Mouse (Mus musculus): ENCODE results near the gene Rexo5. TPM values are rescaled to one million over a fixed set of nuclear protein-coding genes. Genes with fewer than 3 reads are reported as not detected.
A peak's percentile ranks its signal among the peaks of the same experiment; 100 is the strongest.

Rexo5 gene
- polyA plus RNA-seq, 1 experiment from 2014 or later: 17.2 TPM

- no peak overlapping the region for H3K4me3 ChIP-seq (ENCODE audit: low read length)
- WGBS: 95% methylated on average over 1 of the region's 1 CpGs
- no peaks in the 10 kb centered on the region for H3K9me3 ChIP-seq (ENCODE audit: control insufficient read depth, low read length)
- no peak overlapping the region for H3K27ac ChIP-seq (ENCODE audit: low read length)
- ATAC-seq: no peak
- H3K4me1 ChIP-seq (ENCODE audit: control insufficient read depth, insufficient read depth, low read length): no peaks in the 10 kb centered on the region
- H3K27me3 ChIP-seq (replicated peaks; ENCODE audit: control insufficient read depth, insufficient read depth, low read length): no peaks in the 10 kb centered on the region
- 0 out of 2 replicates have a peak, but pooled peaks cover 7% of the 10 kb centered on the region for H3K36me3 ChIP-seq (ENCODE audit: control insufficient read depth, insufficient read depth, low read length)
- no peak overlapping the region for H3K4me2 ChIP-seq (ENCODE audit: low read depth, low read length)
- no peak overlapping the region for H3K9ac ChIP-seq (ENCODE audit: low read depth, low read length)
Measured at GRCm38 (mm10) chr7:119853186-119853585, 59.4 kb downstream of the Rexo5 start.

GRCm38 (mm10) chr7:119854362-119854761 is 60.6 kb downstream of the Rexo5 start:
- 95% methylated on average over 2 of the region's 2 CpGs for WGBS
- H3K4me1 ChIP-seq (ENCODE audit: control insufficient read depth, insufficient read depth, low read length): no peaks in the 10 kb centered on the region
- no peak overlapping the region for H3K4me2 ChIP-seq (ENCODE audit: low read depth, low read length)
- no peak overlapping the region for H3K27ac ChIP-seq (ENCODE audit: low read length)
- H3K36me3 ChIP-seq (ENCODE audit: control insufficient read depth, insufficient read depth, low read length): 0 out of 2 replicates have a peak, but pooled peaks cover 7% of the 10 kb centered on the region
- H3K4me3 ChIP-seq (ENCODE audit: low read length): no peak overlapping the region
- no peak overlapping the region for H3K9ac ChIP-seq (ENCODE audit: low read depth, low read length)
- ATAC-seq: no peak
- no peaks in the 10 kb centered on the region for H3K9me3 ChIP-seq (ENCODE audit: control insufficient read depth, low read length)
- H3K27me3 ChIP-seq (replicated peaks; ENCODE audit: control insufficient read depth, insufficient read depth, low read length): no peaks in the 10 kb centered on the region

GRCm38 (mm10) chr7:119855031-119855430 is 61.2 kb downstream of the Rexo5 start:
- Histone ChIP-seq H3K9me3 (ENCODE audit: control insufficient read depth, low read length) (no peaks in the 10 kb centered on the region), H3K36me3 (ENCODE audit: control insufficient read depth, insufficient read depth, low read length) (0 out of 2 replicates have a peak, but pooled peaks cover 7% of the 10 kb centered on the region), H3K4me1 (ENCODE audit: control insufficient read depth, insufficient read depth, low read length) (peaks cover 3% of the 10 kb centered on the region; the same call in 1 of the 2 replicates), H3K4me3 (ENCODE audit: low read length) (no peak overlapping the region), H3K27me3 (replicated peaks; ENCODE audit: control insufficient read depth, insufficient read depth, low read length) (no peaks in the 10 kb centered on the region), H3K9ac (ENCODE audit: low read depth, low read length) (no peak overlapping the region), H3K27ac (ENCODE audit: low read length) (no peak overlapping the region), H3K4me2 (ENCODE audit: low read depth, low read length) (no peak overlapping the region)
- no peak for ATAC-seq

- H3K4me3 ChIP-seq (ENCODE audit: low read length): no peak overlapping the region
- H3K4me1 ChIP-seq (ENCODE audit: control insufficient read depth, insufficient read depth, low read length): peaks cover 20% of the 10 kb centered on the region
- no peak for ATAC-seq
- no peaks in the 10 kb centered on the region for H3K27me3 ChIP-seq (replicated peaks; ENCODE audit: control insufficient read depth, insufficient read depth, low read length)
- 82% methylated on average over 6 of the region's 6 CpGs for WGBS
- no peak overlapping the region for H3K4me2 ChIP-seq (ENCODE audit: low read depth, low read length)
- H3K36me3 ChIP-seq (ENCODE audit: control insufficient read depth, insufficient read depth, low read length): 0 out of 2 replicates have a peak, but pooled peaks cover 5% of the 10 kb centered on the region
- H3K9me3 ChIP-seq (ENCODE audit: control insufficient read depth, low read length): no peaks in the 10 kb centered on the region
- H3K27ac ChIP-seq (ENCODE audit: low read length): no peak overlapping the region
- H3K9ac ChIP-seq (ENCODE audit: low read depth, low read length): no peak overlapping the region
Measured at GRCm38 (mm10) chr7:119859476-119859875, 65.7 kb downstream of the Rexo5 start.

GRCm38 (mm10) chr7:119860116-119860515 is 66.3 kb downstream of the Rexo5 start:
- Histone ChIP-seq H3K9me3 (ENCODE audit: control insufficient read depth, low read length) (no peaks in the 10 kb centered on the region), H3K9ac (ENCODE audit: low read depth, low read length) (no peak overlapping the region), H3K27me3 (replicated peaks; ENCODE audit: control insufficient read depth, insufficient read depth, low read length) (no peaks in the 10 kb centered on the region), H3K27ac (ENCODE audit: low read length) (no peak overlapping the region), H3K4me1 (ENCODE audit: control insufficient read depth, insufficient read depth, low read length) (peaks cover 20% of the 10 kb centered on the region), H3K4me3 (ENCODE audit: low read length) (no peak overlapping the region), H3K4me2 (ENCODE audit: low read depth, low read length) (no peak overlapping the region), H3K36me3 (ENCODE audit: control insufficient read depth, insufficient read depth, low read length) (0 out of 2 replicates have a peak, but pooled peaks cover 5% of the 10 kb centered on the region)
- ATAC-seq: peak; percentile 8; the same call in 1 of the 2 replicates
- 87% methylated on average over 3 of the region's 3 CpGs for WGBS

- Histone ChIP-seq H3K4me2 (ENCODE audit: low read depth, low read length) (no peak overlapping the region), H3K36me3 (ENCODE audit: control insufficient read depth, insufficient read depth, low read length) (0 out of 2 replicates have a peak, but pooled peaks cover 5% of the 10 kb centered on the region), H3K4me3 (ENCODE audit: low read length) (no peak overlapping the region), H3K4me1 (ENCODE audit: control insufficient read depth, insufficient read depth, low read length) (peaks cover 20% of the 10 kb centered on the region), H3K9me3 (ENCODE audit: control insufficient read depth, low read length) (no peaks in the 10 kb centered on the region), H3K27ac (ENCODE audit: low read length) (no peak overlapping the region), H3K9ac (ENCODE audit: low read depth, low read length) (no peak overlapping the region), H3K27me3 (replicated peaks; ENCODE audit: control insufficient read depth, insufficient read depth, low read length) (no peaks in the 10 kb centered on the region)
- peak; percentile 92 for ATAC-seq
- WGBS: 67% methylated on average over 2 of the region's 2 CpGs
Measured at GRCm38 (mm10) chr7:119860554-119860953, 66.7 kb downstream of the Rexo5 start.

- H3K4me3 ChIP-seq (ENCODE audit: low read length): no peak overlapping the region
- 0 out of 2 replicates have a peak overlapping the region, but pooled peaks have one; percentile 53 for H3K27ac ChIP-seq (ENCODE audit: low read length)
- H3K36me3 ChIP-seq (ENCODE audit: control insufficient read depth, insufficient read depth, low read length): 0 out of 2 replicates have a peak, but pooled peaks cover 5% of the 10 kb centered on the region
- H3K9me3 ChIP-seq (ENCODE audit: control insufficient read depth, low read length): no peaks in the 10 kb centered on the region
- no peak overlapping the region for H3K9ac ChIP-seq (ENCODE audit: low read depth, low read length)
- peak; percentile 69 for ATAC-seq
- H3K27me3 ChIP-seq (replicated peaks; ENCODE audit: control insufficient read depth, insufficient read depth, low read length): no peaks in the 10 kb centered on the region
- H3K4me2 ChIP-seq (ENCODE audit: low read depth, low read length): no peak overlapping the region
- peaks cover 20% of the 10 kb centered on the region for H3K4me1 ChIP-seq (ENCODE audit: control insufficient read depth, insufficient read depth, low read length)
Measured at GRCm38 (mm10) chr7:119860971-119861334, 67.1 kb downstream of the Rexo5 start.

GRCm38 (mm10) chr7:119861335-119862091 is 67.7 kb downstream of the Rexo5 start:
- no peak overlapping the region for H3K4me2 ChIP-seq (ENCODE audit: low read depth, low read length)
- H3K27ac ChIP-seq (ENCODE audit: low read length): peak overlapping the region; percentile 53
- ATAC-seq: peak; percentile 68
- H3K27me3 ChIP-seq (replicated peaks; ENCODE audit: control insufficient read depth, insufficient read depth, low read length): no peaks in the 10 kb centered on the region
- H3K36me3 ChIP-seq (ENCODE audit: control insufficient read depth, insufficient read depth, low read length): 0 out of 2 replicates have a peak, but pooled peaks cover 5% of the 10 kb centered on the region
- H3K4me1 ChIP-seq (ENCODE audit: control insufficient read depth, insufficient read depth, low read length): peaks cover 20% of the 10 kb centered on the region
- H3K9ac ChIP-seq (ENCODE audit: low read depth, low read length): peak overlapping the region; percentile 48
- no peaks in the 10 kb centered on the region for H3K9me3 ChIP-seq (ENCODE audit: control insufficient read depth, low read length)
- no peak overlapping the region for H3K4me3 ChIP-seq (ENCODE audit: low read length)
- WGBS: 33% methylated on average over 6 of the region's 6 CpGs

- Histone ChIP-seq H3K4me2 (ENCODE audit: low read depth, low read length) (no peak overlapping the region), H3K9me3 (ENCODE audit: control insufficient read depth, low read length) (no peaks in the 10 kb centered on the region), H3K36me3 (ENCODE audit: control insufficient read depth, insufficient read depth, low read length) (0 out of 2 replicates have a peak, but pooled peaks cover 5% of the 10 kb centered on the region), H3K4me3 (ENCODE audit: low read length) (no peak overlapping the region), H3K27me3 (replicated peaks; ENCODE audit: control insufficient read depth, insufficient read depth, low read length) (no peaks in the 10 kb centered on the region), H3K9ac (ENCODE audit: low read depth, low read length) (no peak overlapping the region), H3K27ac (ENCODE audit: low read length) (peak overlapping the region; percentile 53; the same call in 1 of the 2 replicates), H3K4me1 (ENCODE audit: control insufficient read depth, insufficient read depth, low read length) (peaks cover 20% of the 10 kb centered on the region)
- no peak for ATAC-seq
- 62% methylated on average over 1 of the region's 1 CpGs for WGBS
Measured at GRCm38 (mm10) chr7:119862167-119862566, 68.4 kb downstream of the Rexo5 start.

Measured in intestine, embryonic 16.5 days (tissue).